Mouse (Mus musculus) intestine, embryonic 16.5 days (tissue): ENCODE measurements around the gene Ifi27l2b. TPM values are rescaled to one million over a fixed set of nuclear protein-coding genes. Genes with fewer than 3 reads are reported as not detected.
A peak's percentile ranks its signal among the peaks of the same experiment; 100 is the strongest.

Source experiments
- ATAC-seq: fragments of 200-750 bp; cut with Nextera tagmentation; 2 replicates; pipeline ENCODE4 v1.8.0; 2017; ENCODE audit warnings: moderate TSS enrichment, moderate library complexity
- H3K27ac ChIP-seq: fragments of 300-500 bp; sonication (generic); 2 replicates; pipeline ENCODE4 v1.5.1; 2014; ENCODE audit warnings: mild to moderate bottlenecking, low read length
- H3K27me3 ChIP-seq: fragments of 300-500 bp; sonication (generic); replicated peaks from 2 replicates; pipeline ENCODE4 v1.6.1; 2014; ENCODE audit warnings: low read length, control low read depth, mixed read lengths; ENCODE audit not compliant: control insufficient read depth, insufficient read depth
- H3K36me3 ChIP-seq: fragments of 300-500 bp; sonication (generic); 2 replicates; pipeline ENCODE4 v1.6.1; 2014; ENCODE audit warnings: low read length, control low read depth; ENCODE audit not compliant: control insufficient read depth, insufficient read depth
- H3K4me1 ChIP-seq: fragments of 300-500 bp; sonication (generic); 2 replicates; pipeline ENCODE4 v1.6.1; 2014; ENCODE audit warnings: low read length, control low read depth, mixed read lengths; ENCODE audit not compliant: control insufficient read depth, insufficient read depth
- H3K4me2 ChIP-seq: fragments of 300-500 bp; sonication (generic); 2 replicates; pipeline ENCODE4 v1.6.1; 2014; ENCODE audit warnings: low read depth, low read length, control low read depth
- H3K4me3 ChIP-seq: fragments of 300-500 bp; sonication (generic); 2 replicates; pipeline ENCODE4 v1.5.1; 2014; ENCODE audit warnings: mild to moderate bottlenecking, low read length
- H3K9ac ChIP-seq: fragments of 300-500 bp; sonication (generic); 2 replicates; pipeline ENCODE4 v1.6.1; 2014; ENCODE audit warnings: low read depth, low read length
- H3K9me3 ChIP-seq: fragments of 300-500 bp; sonication (generic); 2 replicates; pipeline ENCODE4 v1.6.1; 2016; ENCODE audit warnings: low read length, control low read depth; ENCODE audit not compliant: control insufficient read depth
- WGBS: fragments of 180-500 bp; shearing (Covaris S2); extraction: QIAGEN DNeasy Blood & Tissue Kit; methylation state at CpG from one replicate; pipeline ENCODE4 v1.1.7; 2014; 5-methylcytosine and 5-hydroxymethylcytosine counted together
- polyA plus RNA-seq: library from polyadenylated mRNA; unstranded; fragments of >200 nt; fragmentation: Nextera tagmentation; extraction: Ambion mirVana; gene quantifications from 2 replicates; pipeline ENCODE4 v1.2.1, GENCODE M21; 2015

Gene Ifi27l2b
- 66.6 and 78.2 TPM in 2 replicates for polyA plus RNA-seq

- Histone ChIP-seq H3K27ac (no peak within 1 kb of the TSS; the same call in 1 of the 2 replicates), H3K4me1 (no peaks in the 10 kb centered on the region), H3K27me3 (no peaks in the 10 kb centered on the region), H3K4me2 (no peak within 1 kb of the TSS), H3K36me3 (no peaks in the 10 kb centered on the region), H3K9ac (no peak within 1 kb of the TSS), H3K4me3 (no peak within 1 kb of the TSS), H3K9me3 (no peaks in the 10 kb centered on the region)
- peak; percentile 97 for ATAC-seq
- 51% methylated on average over 3 of the region's 3 CpGs for WGBS
Observed at GRCm38 (mm10) chr12:103457140-103457539, at the start of gene Ifi27l2b. Gene Ifi27l2b (minus strand): TSS chr12:103457223.

- H3K36me3 ChIP-seq, result no peaks in the 10 kb centered on the region
- H3K4me2 ChIP-seq, result no peak overlapping the region
- no peaks in the 10 kb centered on the region for H3K27me3 ChIP-seq
- ATAC-seq, result peak; percentile 76
- peaks cover 6% of the 10 kb centered on the region for H3K4me1 ChIP-seq
- no peak overlapping the region for H3K27ac ChIP-seq
- H3K9ac ChIP-seq, result no peak overlapping the region
- WGBS, result 69% methylated on average over 3 of the region's 3 CpGs
- H3K9me3 ChIP-seq, result no peaks in the 10 kb centered on the region
- no peak overlapping the region for H3K4me3 ChIP-seq
Observed at GRCm38 (mm10) chr12:103504402-103504801, 47.4 kb upstream of the Ifi27l2b start.

GRCm38 (mm10) chr12:103503300-103503699 is 46.3 kb upstream of the Ifi27l2b start:
- peak; percentile 13; the same call in 1 of the 2 replicates for ATAC-seq
- Histone ChIP-seq H3K9ac (no peak overlapping the region), H3K4me2 (no peak overlapping the region), H3K27ac (no peak overlapping the region), H3K4me1 (peaks cover 6% of the 10 kb centered on the region), H3K27me3 (no peaks in the 10 kb centered on the region), H3K36me3 (no peaks in the 10 kb centered on the region), H3K4me3 (no peak overlapping the region), H3K9me3 (no peaks in the 10 kb centered on the region)
- whole genome bisulfite sequencing, result 82% methylated on average over 3 of the region's 3 CpGs

- H3K4me2 ChIP-seq, result no peak overlapping the region
Observed at GRCm38 (mm10) chr12:103499261-103499660, 42.2 kb upstream of the Ifi27l2b start.

GRCm38 (mm10) chr12:103498768-103499167 is 41.7 kb upstream of the Ifi27l2b start:
- Histone ChIP-seq H3K36me3 (no peaks in the 10 kb centered on the region), H3K4me3 (no peak overlapping the region), H3K9ac (no peak overlapping the region), H3K9me3 (no peaks in the 10 kb centered on the region), H3K27ac (no peak overlapping the region), H3K4me1 (no peaks in the 10 kb centered on the region), H3K4me2 (no peak overlapping the region), H3K27me3 (no peaks in the 10 kb centered on the region)
- no peak for ATAC-seq
- 64% methylated on average over 5 of the region's 5 CpGs for WGBS

More at GRCm38 (mm10) chr12:103499261-103499660, 42.2 kb upstream of the Ifi27l2b start:
- H3K9me3 ChIP-seq, result no peaks in the 10 kb centered on the region
- no peak overlapping the region for H3K27ac ChIP-seq
- no peak overlapping the region for H3K4me3 ChIP-seq
- H3K27me3 ChIP-seq, result no peaks in the 10 kb centered on the region
- no peaks in the 10 kb centered on the region for H3K36me3 ChIP-seq
- 76% methylated on average over 2 of the region's 2 CpGs for WGBS
- H3K4me1 ChIP-seq, result peaks cover 4% of the 10 kb centered on the region
- ATAC-seq, result no peak
- no peak overlapping the region for H3K9ac ChIP-seq

- no peaks in the 10 kb centered on the region for H3K27me3 ChIP-seq
- H3K36me3 ChIP-seq, result no peaks in the 10 kb centered on the region
- no peak overlapping the region for H3K4me3 ChIP-seq
- no peak overlapping the region for H3K4me2 ChIP-seq
- H3K4me1 ChIP-seq, result no peaks in the 10 kb centered on the region
- H3K9me3 ChIP-seq, result no peaks in the 10 kb centered on the region
- ATAC-seq, result no peak
- H3K9ac ChIP-seq, result no peak overlapping the region
- WGBS, result 23% methylated on average over 6 of the region's 6 CpGs
- H3K27ac ChIP-seq, result no peak overlapping the region
Observed at GRCm38 (mm10) chr12:103494486-103494885, 37.5 kb upstream of the Ifi27l2b start.

- 31% methylated on average over 5 of the region's 5 CpGs for WGBS
- Histone ChIP-seq H3K9ac (no peak overlapping the region), H3K4me2 (no peak overlapping the region), H3K4me1 (no peaks in the 10 kb centered on the region), H3K4me3 (no peak overlapping the region), H3K36me3 (no peaks in the 10 kb centered on the region), H3K9me3 (no peaks in the 10 kb centered on the region), H3K27me3 (no peaks in the 10 kb centered on the region), H3K27ac (no peak overlapping the region)
- ATAC-seq, result peak; percentile 45; the same call in 1 of the 2 replicates
Observed at GRCm38 (mm10) chr12:103492767-103493166, 35.7 kb upstream of the Ifi27l2b start.

- Histone ChIP-seq H3K4me1 (no peaks in the 10 kb centered on the region), H3K9ac (no peak overlapping the region), H3K4me3 (no peak overlapping the region), H3K36me3 (no peaks in the 10 kb centered on the region), H3K9me3 (no peaks in the 10 kb centered on the region), H3K27ac (no peak overlapping the region), H3K27me3 (no peaks in the 10 kb centered on the region), H3K4me2 (no peak overlapping the region)
- 71% methylated on average over 3 of the region's 3 CpGs for WGBS
- ATAC-seq, result no peak
Observed at GRCm38 (mm10) chr12:103491091-103491730, 34.2 kb upstream of the Ifi27l2b start.

- Histone ChIP-seq H3K27ac (no peak overlapping the region), H3K4me1 (no peaks in the 10 kb centered on the region), H3K9me3 (no peaks in the 10 kb centered on the region), H3K4me2 (no peak overlapping the region), H3K4me3 (no peak overlapping the region), H3K9ac (no peak overlapping the region), H3K27me3 (no peaks in the 10 kb centered on the region), H3K36me3 (no peaks in the 10 kb centered on the region)
- WGBS, result 61% methylated on average over 2 of the region's 2 CpGs
- no peak for ATAC-seq
Observed at GRCm38 (mm10) chr12:103487750-103488149, 30.7 kb upstream of the Ifi27l2b start.

- H3K27ac ChIP-seq, result no peak overlapping the region
- H3K4me2 ChIP-seq, result no peak overlapping the region
- ATAC-seq, result no peak
Observed at GRCm38 (mm10) chr12:103487276-103487675, 30.3 kb upstream of the Ifi27l2b start.

More at GRCm38 (mm10) chr12:103487276-103487675, 30.3 kb upstream of the Ifi27l2b start:
- Histone ChIP-seq H3K4me1 (no peaks in the 10 kb centered on the region), H3K9ac (no peak overlapping the region), H3K4me3 (no peak overlapping the region), H3K36me3 (no peaks in the 10 kb centered on the region), H3K9me3 (no peaks in the 10 kb centered on the region), H3K27me3 (no peaks in the 10 kb centered on the region)
- 51% methylated on average over 4 of the region's 4 CpGs for WGBS
